Mouse (Mus musculus) adrenal gland, postnatal 36 days (tissue): ENCODE data around the gene Kdf1. TPM values are rescaled to one million over a fixed set of nuclear protein-coding genes. Genes with fewer than 3 reads are reported as not detected.
A peak's percentile ranks its signal among the peaks of the same experiment; 100 is the strongest.

Source experiments
- DNase-seq, 2 experiments: peaks; one replicate each; pipeline ENCODE4 v3.0.0; 2021; ENCODE audit warnings: mixed read lengths in 1 of 2
- microRNA-seq: library from miRNA; unstranded; fragments of <30 nt; microRNA quantifications from one replicate; pipeline ENCODE4 v1.2.0, GENCODE M21; 2021
- total RNA-seq, 2 experiments: library from RNA; stranded (reverse); gene quantifications; 2 replicates each; pipeline ENCODE4 v1.2.3; 2021

The Kdf1 gene
- total RNA-seq, 2 experiments from 2014 or later = 0.76 to 4.6 TPM

GRCm38 (mm10) chr4:133553448-133554330, 34.9 kb downstream of the Kdf1 start:
- DNase-seq = peak; percentile 41 to 55

- DNase-seq = no peak
Measured at GRCm38 (mm10) chr4:133557041-133557717, 38.4 kb downstream of the Kdf1 start.

- DNase-seq = peak in 1 of 2 experiments; percentile 51
Measured at GRCm38 (mm10) chr4:133559846-133560245, 41.1 kb downstream of the Kdf1 start.

DNA sequence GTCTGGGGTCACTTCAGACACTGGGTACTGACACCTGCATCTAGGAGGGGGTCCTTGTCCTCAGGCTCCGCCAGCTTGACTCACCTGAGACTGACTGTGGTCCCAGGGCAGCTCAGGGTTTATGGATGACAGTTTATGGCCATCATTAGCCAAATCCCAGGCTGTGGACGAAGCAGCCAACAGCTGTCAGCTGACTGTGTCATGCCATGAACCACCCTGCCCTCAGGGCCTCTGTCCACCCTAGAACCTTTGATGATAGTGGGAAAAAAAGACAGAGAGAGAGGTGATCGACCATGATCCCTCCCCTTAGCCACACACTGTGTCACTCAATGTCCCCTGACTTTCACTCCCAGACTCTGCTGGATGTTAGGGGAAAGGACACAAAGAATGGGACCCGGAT, 42.9 kb downstream of the Kdf1 start:
- DNase-seq = no peak

DNA sequence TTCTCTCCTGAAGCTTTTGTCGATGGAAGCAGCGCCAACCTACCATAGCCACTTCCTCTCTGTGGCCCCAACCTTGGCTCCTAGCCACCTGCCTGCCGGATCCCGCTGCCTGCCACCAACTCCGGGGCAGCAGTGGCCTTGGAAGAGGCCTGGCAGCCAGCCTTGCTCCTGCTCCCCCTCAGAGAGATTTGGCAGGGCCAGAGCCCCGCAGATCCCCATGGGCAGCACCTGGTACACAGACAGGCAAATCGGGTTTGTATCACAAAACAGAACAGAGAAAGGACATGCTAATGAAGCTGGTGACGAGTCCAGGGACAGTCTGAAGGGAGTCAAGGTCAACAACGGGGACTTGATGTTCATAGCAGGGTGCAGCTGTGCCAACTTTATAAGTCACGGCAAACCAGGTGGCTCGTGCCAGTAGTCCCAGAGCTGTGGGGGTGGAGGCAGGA, 44.4 kb downstream of the Kdf1 start:
- peak; percentile 93 for DNase-seq

- no peak for DNase-seq
Measured at GRCm38 (mm10) chr4:133567251-133567650, 48.5 kb downstream of the Kdf1 start.

- DNase-seq = no peak
Measured at GRCm38 (mm10) chr4:133569291-133570065, 50.7 kb downstream of the Kdf1 start.

DNA sequence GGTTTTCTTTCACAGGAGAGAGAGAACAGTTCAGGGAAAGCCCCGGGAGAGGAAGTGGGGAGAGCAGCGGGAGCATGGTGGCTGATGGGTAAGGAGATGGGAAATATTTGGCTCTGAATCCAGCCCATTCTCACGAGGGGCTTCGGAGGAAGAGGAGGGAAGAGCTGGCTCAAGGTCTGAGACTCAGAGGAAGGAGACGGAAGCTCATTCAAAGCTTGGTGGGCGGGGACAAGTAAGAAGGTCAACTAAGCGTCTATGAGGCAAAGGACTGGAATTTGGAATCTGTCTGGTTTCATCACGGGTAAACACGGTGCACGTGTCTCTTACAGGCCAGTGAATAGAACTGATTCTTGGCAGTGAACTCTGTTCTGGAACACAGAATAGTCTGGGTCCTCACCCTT, 51.3 kb downstream of the Kdf1 start:
- DNase-seq = peak; percentile 69 to 71

DNA sequence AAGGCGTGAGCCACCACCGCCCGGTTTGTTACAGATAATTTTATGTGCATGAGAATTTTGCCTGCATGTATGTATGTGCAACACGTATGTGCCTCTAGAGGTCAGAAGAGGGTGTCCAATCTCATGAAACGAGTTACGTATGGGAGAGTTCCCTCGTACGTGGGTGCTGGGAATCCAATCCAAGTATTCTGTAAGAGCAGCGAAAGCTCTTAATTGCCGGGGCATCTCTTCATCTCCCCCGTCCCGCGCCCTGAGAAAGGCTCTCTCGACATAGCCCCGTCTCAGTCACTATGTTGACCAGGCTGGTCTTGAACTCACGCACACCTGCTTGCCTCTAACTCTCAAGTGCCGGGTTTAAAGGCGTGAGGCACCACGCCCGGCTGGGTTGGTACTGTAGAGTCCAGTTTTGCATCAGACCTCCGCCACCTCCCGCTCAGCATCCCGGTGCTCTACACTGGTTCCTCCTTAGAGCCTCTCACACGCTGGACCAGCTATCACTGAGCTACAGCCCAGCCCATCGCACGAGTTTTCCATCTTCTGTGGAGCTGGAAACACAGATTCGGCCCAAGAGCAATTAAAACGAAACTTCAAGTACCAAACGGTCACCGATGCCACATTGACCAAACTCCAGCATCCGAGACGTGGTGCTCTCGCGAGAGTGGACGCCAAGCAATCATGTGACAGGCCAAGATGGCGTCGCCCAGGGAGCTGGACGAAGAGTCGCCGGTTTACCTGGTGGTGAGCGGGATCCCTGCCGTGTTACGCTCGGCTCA, 55.5 kb downstream of the Kdf1 start, which contains the start of gene Gpatch3:
TSS of gene Gpatch3 (plus strand) at position 676 of the 773 bp plus-strand sequence.
- peak; percentile 93 to 94 for DNase-seq

- peak in 1 of 2 experiments; percentile 21 for DNase-seq
Measured at GRCm38 (mm10) chr4:133574843-133575202, 56.1 kb downstream of the Kdf1 start.

DNA sequence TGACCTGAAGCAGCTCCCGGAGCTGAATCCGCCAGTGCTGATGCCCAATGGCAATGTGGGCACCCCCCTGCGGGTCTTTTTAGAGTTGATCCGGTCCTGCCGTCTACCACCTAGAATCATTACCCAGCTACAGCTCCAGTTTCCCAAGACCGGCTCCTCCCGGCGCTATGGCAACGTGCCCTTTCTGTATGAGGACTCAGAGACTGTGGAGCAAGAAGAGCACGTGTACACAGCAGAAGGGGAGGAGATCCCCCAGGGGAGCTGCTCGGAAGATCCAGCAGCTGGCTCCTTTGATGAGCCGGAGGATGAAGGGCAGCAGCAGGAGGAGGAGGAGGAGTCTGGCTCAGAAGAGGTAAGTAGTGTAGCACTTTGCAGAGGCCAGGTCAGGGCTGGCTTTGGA, 59.2 kb downstream of the Kdf1 start:
- no peak for DNase-seq

Small RNAs within 50 kb of the gene (microRNA-seq; reads per million reads assigned to microRNA genes)
- gene Gm23158 = not detected

Other genes with a start within 250 kb of the Kdf1 start
- 10 to 100 TPM; 64.0 to 74.4 TPM for gene Tmem222, start 241.2 kb upstream of the Kdf1 start, total RNA-seq
- gene Wdtc1, start 165.5 kb upstream of the Kdf1 start, total RNA-seq = 10 to 100 TPM; 44.6 to 63.8 TPM
- gene Slc9a1, start 149.3 kb upstream of the Kdf1 start, total RNA-seq = 10 to 100 TPM; 48.6 to 54.2 TPM
- gene Tent5b, start 38.8 kb upstream of the Kdf1 start, total RNA-seq = 1 to 10 TPM; 1.0 to 3.5 TPM
- gene Trnp1, start 20.4 kb upstream of the Kdf1 start, total RNA-seq = 1 to 10 TPM; 3.4 to 4.6 TPM
- gene Nudc, start 27.0 kb downstream of the Kdf1 start, total RNA-seq = 100 to 1,000 TPM; 152 to 166 TPM
- gene Nr0b2, start 34.4 kb downstream of the Kdf1 start, total RNA-seq = 10 to 100 TPM; 27.9 to 52.7 TPM
- gene Gpatch3, start 55.8 kb downstream of the Kdf1 start, total RNA-seq = 1 to 10 TPM; 4.8 to 5.7 TPM
- 10 to 100 TPM; 16.4 to 21.4 TPM for gene Gpn2, start 65.4 kb downstream of the Kdf1 start, total RNA-seq
- gene Sfn, start 83.2 kb downstream of the Kdf1 start, total RNA-seq = 1 to 10 TPM; 1.2 to 1.4 TPM
- 10 to 100 TPM; 15.2 to 24.9 TPM for gene Zdhhc18, start 131.2 kb downstream of the Kdf1 start, total RNA-seq
- gene Pigv, start 153.7 kb downstream of the Kdf1 start, total RNA-seq = 10 to 100 TPM; 17.7 to 20.8 TPM
- gene Arid1a, start 237.8 kb downstream of the Kdf1 start, total RNA-seq = 10 to 100 TPM; 51.8 to 54.7 TPM